Comparison of ENCODE assay signal across 18 mouse cellular contexts in the genomic region with DNA sequence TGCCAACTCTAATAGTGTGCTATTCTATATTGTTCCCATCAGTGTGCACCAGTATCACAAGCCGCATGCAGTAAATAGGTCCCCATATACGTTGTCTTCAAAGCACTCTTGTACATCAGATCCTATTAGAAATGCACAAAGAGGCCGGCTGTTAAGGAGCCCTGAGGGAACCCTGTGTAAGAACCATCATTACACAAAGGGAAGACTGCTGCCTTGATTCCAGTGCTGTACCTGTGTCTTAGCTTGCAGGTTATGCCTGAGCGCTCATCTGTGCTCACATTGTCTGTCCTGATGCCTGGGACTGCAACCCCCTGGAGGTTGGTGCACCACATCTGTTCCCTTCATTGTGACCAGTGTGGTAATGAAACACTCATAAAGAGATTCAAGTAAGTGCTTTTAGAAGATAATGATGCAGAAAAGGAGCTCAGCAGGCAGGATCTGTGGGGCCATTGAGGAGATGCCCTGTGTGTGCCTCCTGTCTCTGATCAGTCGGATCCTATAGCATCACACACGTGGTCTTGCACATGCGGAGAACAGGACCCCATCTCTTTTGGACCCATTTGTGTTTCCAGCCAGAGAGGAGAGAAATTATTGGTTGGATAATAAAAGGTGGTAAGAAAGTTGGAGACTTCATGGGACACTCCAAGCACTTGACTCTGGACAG.
A peak's percentile ranks its signal among the peaks of the same experiment; 100 is the strongest.
DNase-seq lines count a peak whose midpoint lies in the region; ATAC-seq and TF ChIP-seq lines count a peak whose summit lies in the region.
"Had no signal": no experiment of that assay in that cellular context is flagged by ENCODE, and none has a peak within 500 bp of the region (broad histone marks: within the 10 kb centered on the region; RNA-seq: fewer than 3 reads in every experiment).

No protein-coding gene starts in this region.

- no peak overlapping the region for H3K4me2 ChIP-seq in forebrain, embryonic 14.5 days (ENCODE audit: low read length)
- H3K4me2 ChIP-seq in forebrain, postnatal 0 days (ENCODE audit: low read depth), result no peak overlapping the region
- H3K4me2 ChIP-seq in embryonic facial prominence, embryonic 15.5 days (replicated peaks), result no peak overlapping the region
- H3K4me2 ChIP-seq in hindbrain, embryonic 16.5 days (ENCODE audit: low read length), result no peak overlapping the region
- no peak overlapping the region for H3K4me2 ChIP-seq in neural tube, embryonic 14.5 days (ENCODE audit: low read depth, low read length)
- no peak overlapping the region for H3K4me2 ChIP-seq in intestine, embryonic 15.5 days (replicated peaks)
- H3K4me2 ChIP-seq: heart, embryonic 11.5 days had no signal

- TF ChIP-seq CTCF in forebrain, postnatal 0 days (IDR thresholded peaks at IDR 0.05; ENCODE audit: low read depth), result no peak

- no peak overlapping the region for H3K27ac ChIP-seq in forebrain, embryonic 14.5 days (ENCODE audit: low read depth, low read length)
- H3K27ac ChIP-seq in forebrain, postnatal 0 days (ENCODE audit: low read depth, low read length), result no peak overlapping the region
- no peak overlapping the region for H3K27ac ChIP-seq in embryonic facial prominence, embryonic 15.5 days (replicated peaks)
- H3K27ac ChIP-seq in hindbrain, embryonic 16.5 days (ENCODE audit: low read depth, low read length), result no peak overlapping the region
- H3K27ac ChIP-seq in neural tube, embryonic 14.5 days (ENCODE audit: low read depth, low read length), result no peak overlapping the region; the same call in 1 of the 2 replicates
- no peak overlapping the region for H3K27ac ChIP-seq in intestine, embryonic 15.5 days

- 0 out of 2 replicates have a peak, but pooled peaks have one; percentile 20 for ATAC-seq in forebrain, embryonic 14.5 days
- ATAC-seq in forebrain, postnatal 0 days, result no peak
- ATAC-seq in embryonic facial prominence, embryonic 15.5 days (ENCODE audit: insufficient number of reproducible peaks, low FRiP score, low TSS enrichment, low read depth), result peak; percentile 60
- peak; percentile 77 for ATAC-seq in hindbrain, embryonic 16.5 days
- ATAC-seq in neural tube, embryonic 14.5 days (ENCODE audit: low read depth), result peak; percentile 94
- ATAC-seq in intestine, embryonic 15.5 days, result no peak

- DNase-seq in forebrain, embryonic 14.5 days (ENCODE audit: low spot score), result no peak
- DNase-seq in forebrain, postnatal 0 days, result no peak
- no peak for DNase-seq in thymus, postnatal 36 days
- no peak for DNase-seq in cerebellum, postnatal 36 days
- DNase-seq: adrenal gland, postnatal 10 days; cerebellum, adult 18-20 months; gastrocnemius, postnatal 36 days; heart, postnatal 14 days; layer of hippocampus, postnatal 36 days; liver; lung, adult 18-20 months; spleen, adult 18-20 months had no signal

- H3K4me3 ChIP-seq in forebrain, embryonic 14.5 days (ENCODE audit: low read depth, low read length), result no peak overlapping the region
- H3K4me3 ChIP-seq in forebrain, postnatal 0 days (ENCODE audit: low read depth, low read length), result no peak overlapping the region
- H3K4me3 ChIP-seq in embryonic facial prominence, embryonic 15.5 days (replicated peaks), result no peak overlapping the region
- no peak overlapping the region for H3K4me3 ChIP-seq in hindbrain, embryonic 16.5 days (ENCODE audit: low read length)
- no peak overlapping the region for H3K4me3 ChIP-seq in neural tube, embryonic 14.5 days (ENCODE audit: low read depth, low read length)
- H3K4me3 ChIP-seq in intestine, embryonic 15.5 days (replicated peaks), result no peak overlapping the region
- H3K4me3 ChIP-seq: erythroblast, embryonic 14.5 days had no signal

- no peaks in the 10 kb centered on the region for H3K36me3 ChIP-seq in forebrain, embryonic 14.5 days (ENCODE audit: control insufficient read depth, insufficient read depth, low read length)
- H3K36me3 ChIP-seq in forebrain, postnatal 0 days (ENCODE audit: insufficient read depth), result no peaks in the 10 kb centered on the region
- H3K36me3 ChIP-seq in embryonic facial prominence, embryonic 15.5 days, result no peaks in the 10 kb centered on the region
- H3K36me3 ChIP-seq in hindbrain, embryonic 16.5 days (ENCODE audit: control insufficient read depth, insufficient read depth, low read length), result no peaks in the 10 kb centered on the region
- H3K36me3 ChIP-seq in neural tube, embryonic 14.5 days (ENCODE audit: control insufficient read depth, insufficient read depth, low read length), result no peaks in the 10 kb centered on the region
- H3K36me3 ChIP-seq in intestine, embryonic 15.5 days, result no peaks in the 10 kb centered on the region

- WGBS in forebrain, embryonic 14.5 days, result 16% methylated on average over 7 of the region's 7 CpGs
- 37% methylated on average over 7 of the region's 7 CpGs for WGBS in forebrain, postnatal 0 days
- WGBS in embryonic facial prominence, embryonic 15.5 days, result 61% methylated on average over 7 of the region's 7 CpGs
- whole genome bisulfite sequencing in hindbrain, embryonic 16.5 days, result 33% methylated on average over 7 of the region's 7 CpGs
- 40% methylated on average over 7 of the region's 7 CpGs for WGBS in neural tube, embryonic 14.5 days
- 90% methylated on average over 7 of the region's 7 CpGs for WGBS in intestine, embryonic 15.5 days

- no peaks in the 10 kb centered on the region for H3K27me3 ChIP-seq in forebrain, embryonic 14.5 days (replicated peaks; ENCODE audit: control insufficient read depth, insufficient read depth, low read length)
- no peaks in the 10 kb centered on the region for H3K27me3 ChIP-seq in forebrain, postnatal 0 days (ENCODE audit: insufficient read depth, low read length)
- H3K27me3 ChIP-seq in embryonic facial prominence, embryonic 15.5 days, result no peaks in the 10 kb centered on the region
- H3K27me3 ChIP-seq in hindbrain, embryonic 16.5 days (replicated peaks; ENCODE audit: control insufficient read depth, insufficient read depth, low read length), result no peaks in the 10 kb centered on the region
- no peaks in the 10 kb centered on the region for H3K27me3 ChIP-seq in neural tube, embryonic 14.5 days (ENCODE audit: control insufficient read depth, insufficient read depth, low read length)
- no peaks in the 10 kb centered on the region for H3K27me3 ChIP-seq in intestine, embryonic 15.5 days (replicated peaks)

- no peak overlapping the region for H3K9ac ChIP-seq in forebrain, embryonic 14.5 days (ENCODE audit: low read length)
- H3K9ac ChIP-seq in forebrain, postnatal 0 days, result no peak overlapping the region
- H3K9ac ChIP-seq in embryonic facial prominence, embryonic 15.5 days, result no peak overlapping the region
- no peak overlapping the region for H3K9ac ChIP-seq in hindbrain, embryonic 16.5 days (ENCODE audit: low read depth, low read length)
- no peak overlapping the region for H3K9ac ChIP-seq in neural tube, embryonic 14.5 days (replicated peaks; ENCODE audit: low read depth, low read length)
- no peak overlapping the region for H3K9ac ChIP-seq in intestine, embryonic 15.5 days

- H3K9me3 ChIP-seq in forebrain, embryonic 14.5 days (replicated peaks; ENCODE audit: control insufficient read depth, low read length), result no peaks in the 10 kb centered on the region
- no peaks in the 10 kb centered on the region for H3K9me3 ChIP-seq in forebrain, postnatal 0 days (ENCODE audit: low read length)
- no peaks in the 10 kb centered on the region for H3K9me3 ChIP-seq in embryonic facial prominence, embryonic 15.5 days (replicated peaks)
- no peaks in the 10 kb centered on the region for H3K9me3 ChIP-seq in hindbrain, embryonic 16.5 days (ENCODE audit: control insufficient read depth, low read length)
- no peaks in the 10 kb centered on the region for H3K9me3 ChIP-seq in neural tube, embryonic 14.5 days (ENCODE audit: control insufficient read depth, low read length)
- no peaks in the 10 kb centered on the region for H3K9me3 ChIP-seq in intestine, embryonic 15.5 days

- no peaks in the 10 kb centered on the region for H3K4me1 ChIP-seq in forebrain, embryonic 14.5 days (ENCODE audit: control insufficient read depth, insufficient read depth, low read length)
- H3K4me1 ChIP-seq in forebrain, postnatal 0 days (ENCODE audit: insufficient read depth), result no peaks in the 10 kb centered on the region
- no peaks in the 10 kb centered on the region for H3K4me1 ChIP-seq in embryonic facial prominence, embryonic 15.5 days
- no peaks in the 10 kb centered on the region for H3K4me1 ChIP-seq in hindbrain, embryonic 16.5 days (ENCODE audit: control insufficient read depth, insufficient read depth, low read depth, low read length)
- no peaks in the 10 kb centered on the region for H3K4me1 ChIP-seq in neural tube, embryonic 14.5 days (ENCODE audit: control insufficient read depth, insufficient read depth, low read length)
- H3K4me1 ChIP-seq in intestine, embryonic 15.5 days (replicated peaks), result no peaks in the 10 kb centered on the region

Comparison
In these comparisons a context has a peak if more than half of its experiments do, and no peak if none do; other contexts are left out.
1. ATAC-seq: peak in forebrain, embryonic 14.5 days (single experiment), embryonic facial prominence, embryonic 15.5 days (single experiment), hindbrain, embryonic 16.5 days (single experiment) and neural tube, embryonic 14.5 days (single experiment); none in forebrain, postnatal 0 days (single experiment) and intestine, embryonic 15.5 days (single experiment).